Mouse (Mus musculus) heart, embryonic 14.5 days (tissue): ENCODE measurements around the gene Rab5b. TPM values are rescaled to one million over a fixed set of nuclear protein-coding genes. Genes with fewer than 3 reads are reported as not detected.
"Not testable (repeated sequence)": the region's sequence is repeated elsewhere in the genome, so short reads cannot be mapped to it uniquely, and the experiment has no call there.

ENCODE experiments used
- ATAC-seq: fragments of 200-750 bp; cut with Nextera tagmentation; 2 replicates; pipeline ENCODE4 v1.8.0; 2017; ENCODE audit warnings: low read depth, moderate TSS enrichment; ENCODE audit not compliant: insufficient number of reproducible peaks, insufficient read depth, low FRiP score
- H3K27ac ChIP-seq, 2 experiments: fragments of 200-500 bp in 1 of 2; fragments of 300-500 bp in 1 of 2; sonication (generic) in 1 of 2; replicated peaks in 1 of 2; 2 replicates each; pipeline ENCODE4 v1.5.1; 2012 to 2014; ENCODE audit warnings: low read depth in 2 of 2, low read length in 2 of 2, control low read depth in 1 of 2, mild to moderate bottlenecking in 1 of 2, mixed read lengths in 1 of 2; ENCODE audit not compliant: control insufficient read depth in 1 of 2, insufficient read depth in 1 of 2
- H3K27me3 ChIP-seq: fragments of 300-500 bp; sonication (generic); 2 replicates; pipeline ENCODE4 v1.6.1; 2014; ENCODE audit warnings: mild to moderate bottlenecking, low read length, control low read depth; ENCODE audit not compliant: control insufficient read depth, insufficient read depth
- H3K36me3 ChIP-seq: fragments of 300-500 bp; sonication (generic); 2 replicates; pipeline ENCODE4 v1.6.1; 2014; ENCODE audit warnings: mild to moderate bottlenecking, control low read depth, low read length, mixed read lengths; ENCODE audit not compliant: control insufficient read depth, insufficient read depth
- H3K4me1 ChIP-seq, 2 experiments: fragments of 200-500 bp in 1 of 2; fragments of 300-500 bp in 1 of 2; sonication (generic) in 1 of 2; 2 replicates each; pipeline ENCODE4 v1.6.1; 2012 to 2014; ENCODE audit warnings: low read length in 2 of 2, control low read depth in 1 of 2, mixed read lengths in 1 of 2; ENCODE audit not compliant: control insufficient read depth in 2 of 2, insufficient read depth in 2 of 2
- H3K4me2 ChIP-seq: fragments of 300-500 bp; sonication (generic); 2 replicates; pipeline ENCODE4 v1.6.1; 2014; ENCODE audit warnings: mild to moderate bottlenecking, low read length
- H3K4me3 ChIP-seq, 2 experiments: fragments of 200-500 bp in 1 of 2; fragments of 300-500 bp in 1 of 2; sonication (generic) in 1 of 2; 2 replicates each; pipeline ENCODE4 v1.5.1; 2012 to 2014; ENCODE audit warnings: low read length in 2 of 2, mild to moderate bottlenecking in 2 of 2, control low read depth in 1 of 2, low read depth in 1 of 2, moderate library complexity in 1 of 2; ENCODE audit not compliant: control insufficient read depth in 1 of 2, insufficient read depth in 1 of 2
- H3K9ac ChIP-seq: fragments of 300-500 bp; sonication (generic); 2 replicates; pipeline ENCODE4 v1.6.1; 2014; ENCODE audit warnings: mild to moderate bottlenecking, low read length
- H3K9me3 ChIP-seq: fragments of 300-500 bp; sonication (generic); 2 replicates; pipeline ENCODE4 v1.6.1; 2016; ENCODE audit warnings: low read length, control low read depth; ENCODE audit not compliant: control insufficient read depth
- WGBS: fragments of 180-500 bp; shearing (Covaris S2); extraction: QIAGEN DNeasy Blood & Tissue Kit; methylation state at CpG from one replicate; pipeline ENCODE4 v1.1.7; 2014; 5-methylcytosine and 5-hydroxymethylcytosine counted together
- polyA plus RNA-seq: library from polyadenylated mRNA; unstranded; fragments of >200 nt; fragmentation: Nextera tagmentation; extraction: Ambion mirVana; gene quantifications from 2 replicates; pipeline ENCODE4 v1.2.1, GENCODE M21; 2014

Rab5b gene
- polyA plus RNA-seq, 1 experiment from 2014 or later: 56.7 TPM

GRCm38 (mm10) chr10:128737435-128737834 lies 41.4 kb upstream of the Rab5b start:
- Histone ChIP-seq H3K9ac (peak overlapping the region; percentile 56), H3K27ac (no peak overlapping the region), H3K27me3 (peaks cover 6% of the 10 kb centered on the region; the same call in 1 of the 2 replicates), H3K4me3 (peak overlapping the region; percentile 21 to 24), H3K4me1 (peaks cover under 1 to 3% of the 10 kb centered on the region in 2 experiments; a peak in 2 of 4 replicates), H3K9me3 (no peaks in the 10 kb centered on the region; the same call in 1 of the 2 replicates), H3K4me2 (peak overlapping the region; percentile 60), H3K36me3 (no peaks in the 10 kb centered on the region)
- ATAC-seq: peak; percentile 50
- 5% methylated on average over 15 of the region's 15 CpGs for WGBS

GRCm38 (mm10) chr10:128731992-128732391 lies 35.9 kb upstream of the Rab5b start:
- no peak overlapping the region for H3K27ac ChIP-seq
- H3K9me3 ChIP-seq: no peaks in the 10 kb centered on the region; the same call in 1 of the 2 replicates
- no peaks in the 10 kb centered on the region for H3K36me3 ChIP-seq
- no peak overlapping the region for H3K4me2 ChIP-seq
- ATAC-seq: no peak
- no peaks in the 10 kb centered on the region for H3K27me3 ChIP-seq
- no peak overlapping the region for H3K4me3 ChIP-seq
- no peak overlapping the region for H3K9ac ChIP-seq
- H3K4me1 ChIP-seq: no peaks in the 10 kb centered on the region

GRCm38 (mm10) chr10:128731002-128731433 lies 35.0 kb upstream of the Rab5b start:
- Histone ChIP-seq H3K4me3 (no peak overlapping the region), H3K9me3 (no peaks in the 10 kb centered on the region; the same call in 1 of the 2 replicates), H3K27me3 (no peaks in the 10 kb centered on the region), H3K4me2 (0 out of 2 replicates have a peak overlapping the region, but pooled peaks have one; percentile 12), H3K27ac (no peak overlapping the region), H3K4me1 (no peaks in the 10 kb centered on the region), H3K9ac (no peak overlapping the region), H3K36me3 (no peaks in the 10 kb centered on the region)
- WGBS: 21% methylated on average over 10 of the region's 10 CpGs
- ATAC-seq: peak; percentile 48

GRCm38 (mm10) chr10:128728059-128728458 lies 32.0 kb upstream of the Rab5b start:
- no peaks in the 10 kb centered on the region for H3K36me3 ChIP-seq
- no peak overlapping the region for H3K27ac ChIP-seq
- H3K9ac ChIP-seq: no peak overlapping the region
- H3K9me3 ChIP-seq: no peaks in the 10 kb centered on the region; the same call in 1 of the 2 replicates
- ATAC-seq: no peak
- H3K4me1 ChIP-seq: no peaks in the 10 kb centered on the region
- 70% methylated on average over 5 of the region's 5 CpGs for WGBS
- H3K4me3 ChIP-seq: no peak overlapping the region
- H3K27me3 ChIP-seq: no peaks in the 10 kb centered on the region
- H3K4me2 ChIP-seq: no peak overlapping the region

- not testable (repeated sequence) for H3K4me2 ChIP-seq, H3K4me3 ChIP-seq, H3K9me3 ChIP-seq, H3K27ac ChIP-seq, H3K27me3 ChIP-seq, H3K36me3 ChIP-seq, ATAC-seq, H3K4me1 ChIP-seq, H3K9ac ChIP-seq
- 75% methylated on average over 3 of the region's 4 CpGs for WGBS
Observed at GRCm38 (mm10) chr10:128725466-128725865, 29.4 kb upstream of the Rab5b start.

- no peaks in the 10 kb centered on the region for H3K4me1 ChIP-seq
- no peak for ATAC-seq
- no peak overlapping the region for H3K9ac ChIP-seq
- H3K27me3 ChIP-seq: no peaks in the 10 kb centered on the region
- H3K4me2 ChIP-seq: no peak overlapping the region
- no peaks in the 10 kb centered on the region for H3K9me3 ChIP-seq
- 80% methylated on average over 19 of the region's 19 CpGs for WGBS
- no peak overlapping the region for H3K27ac ChIP-seq
- H3K4me3 ChIP-seq: no peak overlapping the region
- no peaks in the 10 kb centered on the region for H3K36me3 ChIP-seq
Observed at GRCm38 (mm10) chr10:128715559-128716537, 19.8 kb upstream of the Rab5b start.

GRCm38 (mm10) chr10:128711318-128711717 lies 15.3 kb upstream of the Rab5b start:
- ATAC-seq, H3K27ac ChIP-seq, H3K4me1 ChIP-seq, H3K27me3 ChIP-seq, H3K36me3 ChIP-seq, H3K9ac ChIP-seq, H3K9me3 ChIP-seq, H3K4me2 ChIP-seq, H3K4me3 ChIP-seq: not testable (repeated sequence)
- WGBS: 89% methylated on average over 7 of the region's 7 CpGs
